Mouse (Mus musculus): ENCODE measurements around the gene Ms4a14. TPM values are rescaled to one million over a fixed set of nuclear protein-coding genes. Genes with fewer than 3 reads are reported as not detected.
"Not testable (repeated sequence)": the region's sequence is repeated elsewhere in the genome, so short reads cannot be mapped to it uniquely, and the experiment has no call there.

Gene Ms4a14
- polyA plus RNA-seq, 1 experiment = 136 TPM

- Histone ChIP-seq H3K4me1 (ENCODE audit: control insufficient read depth, insufficient read depth, low read length) (peaks cover 11% of the 10 kb centered on the region), H3K4me3 (ENCODE audit: insufficient read depth, low read length) (no peak overlapping the region), H3K27ac (ENCODE audit: insufficient read depth, low read depth, low read length) (no peak overlapping the region)
- no peak for TF ChIP-seq POLR2A (IDR thresholded peaks at IDR 0.05; ENCODE audit: borderline replicate concordance, low read depth, low read length)
- TF ChIP-seq CTCF (IDR thresholded peaks at IDR 0.05; ENCODE audit: low read depth, low read length) = no peak
These were observed 2.5 kb upstream of the Ms4a14 start for GRCm38 (mm10) chr19:11316786-11317185.

GRCm38 (mm10) chr19:11308888-11309287 lies 5.4 kb downstream of the Ms4a14 start:
- no peak overlapping the region for H3K4me3 ChIP-seq (ENCODE audit: insufficient read depth, low read length)
- H3K4me1 ChIP-seq (ENCODE audit: control insufficient read depth, insufficient read depth, low read length) = no peaks in the 10 kb centered on the region
- TF ChIP-seq CTCF (IDR thresholded peaks at IDR 0.05; ENCODE audit: low read depth, low read length) (no peak), POLR2A (IDR thresholded peaks at IDR 0.05; ENCODE audit: borderline replicate concordance, low read depth, low read length) (no peak)
- no peak overlapping the region for H3K27ac ChIP-seq (ENCODE audit: insufficient read depth, low read depth, low read length)

- not testable (repeated sequence) for H3K4me3 ChIP-seq (ENCODE audit: insufficient read depth, low read length); H3K27ac ChIP-seq (ENCODE audit: insufficient read depth, low read depth, low read length); H3K4me1 ChIP-seq (ENCODE audit: control insufficient read depth, insufficient read depth, low read length)
These were observed 14.7 kb downstream of the Ms4a14 start for GRCm38 (mm10) chr19:11299529-11299928.

GRCm38 (mm10) chr19:11298939-11299338 lies 15.3 kb downstream of the Ms4a14 start:
- Histone ChIP-seq H3K4me1 (ENCODE audit: control insufficient read depth, insufficient read depth, low read length) (no peaks in the 10 kb centered on the region), H3K4me3 (ENCODE audit: insufficient read depth, low read length) (no peak overlapping the region), H3K27ac (ENCODE audit: insufficient read depth, low read depth, low read length) (no peak overlapping the region)
- no peak for TF ChIP-seq POLR2A (IDR thresholded peaks at IDR 0.05; ENCODE audit: borderline replicate concordance, low read depth, low read length)
- TF ChIP-seq CTCF (IDR thresholded peaks at IDR 0.05; ENCODE audit: low read depth, low read length) = no peak

- H3K4me1 ChIP-seq (ENCODE audit: control insufficient read depth, insufficient read depth, low read length); H3K27ac ChIP-seq (ENCODE audit: insufficient read depth, low read depth, low read length); H3K4me3 ChIP-seq (ENCODE audit: insufficient read depth, low read length): not testable (repeated sequence)
These were observed 20.6 kb downstream of the Ms4a14 start for GRCm38 (mm10) chr19:11293616-11294015.

GRCm38 (mm10) chr19:11292990-11293389 lies 21.3 kb downstream of the Ms4a14 start:
- Histone ChIP-seq H3K27ac (ENCODE audit: insufficient read depth, low read depth, low read length) (peak overlapping the region; percentile 79), H3K4me3 (ENCODE audit: insufficient read depth, low read length) (peak overlapping the region; percentile 41), H3K4me1 (ENCODE audit: control insufficient read depth, insufficient read depth, low read length) (peaks cover 4% of the 10 kb centered on the region; the same call in 1 of the 2 replicates)
- no peak for TF ChIP-seq POLR2A (IDR thresholded peaks at IDR 0.05; ENCODE audit: borderline replicate concordance, low read depth, low read length)
- no peak for TF ChIP-seq CTCF (IDR thresholded peaks at IDR 0.05; ENCODE audit: low read depth, low read length)

GRCm38 (mm10) chr19:11283773-11284172 lies 30.5 kb downstream of the Ms4a14 start, which contains the start of gene Ms4a5:
Gene Ms4a5, minus strand, starts transcription at chr19:11283873.
- no peak within 1 kb of the TSS for H3K27ac ChIP-seq (ENCODE audit: insufficient read depth, low read depth, low read length)
- 0 out of 2 replicates have a peak, but pooled peaks cover 2% of the 10 kb centered on the region for H3K4me1 ChIP-seq (ENCODE audit: control insufficient read depth, insufficient read depth, low read length)
- TF ChIP-seq CTCF (IDR thresholded peaks at IDR 0.05; ENCODE audit: low read depth, low read length) (no peak), POLR2A (IDR thresholded peaks at IDR 0.05; ENCODE audit: borderline replicate concordance, low read depth, low read length) (no peak)
- H3K4me3 ChIP-seq (ENCODE audit: insufficient read depth, low read length) = no peak within 1 kb of the TSS

GRCm38 (mm10) chr19:11280223-11280622 lies 34.0 kb downstream of the Ms4a14 start:
- no peak for TF ChIP-seq POLR2A (IDR thresholded peaks at IDR 0.05; ENCODE audit: borderline replicate concordance, low read depth, low read length)
- no peak for TF ChIP-seq CTCF (IDR thresholded peaks at IDR 0.05; ENCODE audit: low read depth, low read length)

GRCm38 (mm10) chr19:11276431-11276830 lies 37.8 kb downstream of the Ms4a14 start:
- no peak for TF ChIP-seq CTCF (IDR thresholded peaks at IDR 0.05; ENCODE audit: low read depth, low read length)
- TF ChIP-seq POLR2A (IDR thresholded peaks at IDR 0.05; ENCODE audit: borderline replicate concordance, low read depth, low read length) = no peak
- Histone ChIP-seq H3K4me3 (ENCODE audit: insufficient read depth, low read length) (no peak overlapping the region), H3K27ac (ENCODE audit: insufficient read depth, low read depth, low read length) (no peak overlapping the region), H3K4me1 (ENCODE audit: control insufficient read depth, insufficient read depth, low read length) (0 out of 2 replicates have a peak, but pooled peaks cover 2% of the 10 kb centered on the region)

More at GRCm38 (mm10) chr19:11280223-11280622, 34.0 kb downstream of the Ms4a14 start:
- Histone ChIP-seq H3K4me1 (ENCODE audit: control insufficient read depth, insufficient read depth, low read length) (0 out of 2 replicates have a peak, but pooled peaks cover 2% of the 10 kb centered on the region), H3K27ac (ENCODE audit: insufficient read depth, low read depth, low read length) (no peak overlapping the region), H3K4me3 (ENCODE audit: insufficient read depth, low read length) (no peak overlapping the region)

GRCm38 (mm10) chr19:11266956-11267355 lies 47.3 kb downstream of the Ms4a14 start:
- Histone ChIP-seq H3K4me1 (ENCODE audit: control insufficient read depth, insufficient read depth, low read length) (peaks cover 38% of the 10 kb centered on the region), H3K27ac (ENCODE audit: insufficient read depth, low read depth, low read length) (no peak overlapping the region; the same call in 1 of the 2 replicates), H3K4me3 (ENCODE audit: insufficient read depth, low read length) (no peak overlapping the region)
- TF ChIP-seq CTCF (IDR thresholded peaks at IDR 0.05; ENCODE audit: low read depth, low read length) (no peak), POLR2A (IDR thresholded peaks at IDR 0.05; ENCODE audit: borderline replicate concordance, low read depth, low read length) (no peak)

Data from bone marrow macrophage, adult 2 months (primary cell).